Mouse (Mus musculus): Measurements from ENCODE around the gene Cntnap2.

GRCm38 (mm10) chr6:45205039-45205438, 145.9 kb downstream of the Cntnap2 start:
- no peak for TF ChIP-seq CTCF (conservative IDR thresholded peaks at IDR 0.05; ENCODE audit: low read length)
- TF ChIP-seq NANOG (IDR thresholded peaks at IDR 0.05; ENCODE audit: borderline replicate concordance, low read length), result no peak
